Mouse (Mus musculus) 416B (cell line): Measurements from ENCODE around the gene Map3k6.

ENCODE experiments used
- DNase-seq: peaks from one replicate; pipeline ENCODE4 v3.0.0; 2011; ENCODE audit warnings: low read depth

Map3k6 gene

DNA sequence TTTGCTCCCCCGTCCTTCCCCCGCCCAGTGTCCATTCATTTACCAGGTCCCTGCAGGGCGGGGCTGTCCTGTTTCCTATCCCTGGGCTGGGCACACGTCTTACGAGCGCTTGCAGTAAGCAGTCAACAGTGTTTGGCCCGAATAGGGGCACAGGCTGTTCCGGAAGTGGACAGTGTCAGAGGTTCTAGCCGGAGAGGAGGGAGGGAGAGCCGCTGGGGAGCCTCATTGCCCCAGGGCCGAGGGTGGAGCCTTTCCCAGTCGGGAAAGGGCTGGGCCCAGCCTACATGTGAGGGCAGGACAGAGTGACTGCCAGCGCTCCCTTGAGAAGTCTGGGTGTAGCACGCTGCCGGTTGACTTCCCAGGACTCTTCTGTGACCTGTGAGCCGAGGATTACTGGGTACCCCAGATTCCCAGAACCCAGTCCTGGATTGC lies at the start of gene Map3k6:
TSS of gene Map3k6 (plus strand) at position 329 of the 432 bp plus-strand sequence.
- DNase-seq, result peak; percentile 90

DNA sequence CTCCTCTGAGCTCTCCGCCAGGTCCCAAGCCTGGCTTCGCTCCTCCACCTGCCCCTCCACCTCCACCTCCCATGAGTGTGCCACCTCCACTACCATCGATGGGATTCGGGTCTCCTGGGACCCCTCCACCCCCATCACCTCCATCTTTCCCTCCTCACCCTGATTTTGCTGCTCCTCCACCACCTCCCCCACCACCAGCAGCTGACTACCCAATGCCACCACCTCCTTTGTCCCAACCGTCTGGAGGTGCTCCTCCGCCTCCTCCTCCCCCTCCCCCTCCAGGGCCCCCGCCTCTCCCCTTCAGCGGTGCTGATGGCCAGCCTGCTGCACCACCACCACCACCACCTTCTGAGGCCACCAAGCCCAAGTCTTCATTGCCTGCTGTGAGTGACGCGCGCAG lies 46.1 kb upstream of the Map3k6 start:
- DNase-seq, result no peak

GRCm38 (mm10) chr4:133195014-133195413 lies 45.6 kb upstream of the Map3k6 start:
- DNase-seq, result no peak

GRCm38 (mm10) chr4:133196136-133196535 lies 44.5 kb upstream of the Map3k6 start:
- DNase-seq, result no peak

- DNase-seq, result no peak
Measured at GRCm38 (mm10) chr4:133196852-133197251, 43.8 kb upstream of the Map3k6 start.

GRCm38 (mm10) chr4:133197355-133197754 lies 43.3 kb upstream of the Map3k6 start:
- no peak for DNase-seq

GRCm38 (mm10) chr4:133197801-133198286 lies 42.8 kb upstream of the Map3k6 start:
- no peak for DNase-seq

- DNase-seq, result no peak
Measured at GRCm38 (mm10) chr4:133198337-133199180, 42.1 kb upstream of the Map3k6 start.

DNA sequence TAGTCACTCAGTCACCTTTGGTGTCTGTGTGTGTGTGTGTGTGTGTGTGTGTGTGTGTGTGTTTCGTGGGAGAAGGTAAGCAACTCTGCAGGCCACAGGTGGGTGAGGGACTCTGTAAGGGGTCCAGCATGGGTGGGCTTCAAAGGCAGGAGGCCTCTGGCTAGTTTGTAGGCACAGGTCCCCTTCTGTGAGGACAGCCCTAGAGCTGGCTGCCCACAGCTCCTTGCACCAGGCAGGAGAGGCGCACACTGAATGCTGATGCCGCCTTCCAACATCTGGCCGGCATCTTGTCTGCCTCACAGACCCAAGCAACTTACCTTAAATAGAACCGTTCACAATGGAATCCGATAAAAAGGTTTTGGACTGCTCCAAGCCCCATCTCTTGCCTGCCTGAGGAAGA lies 40.9 kb upstream of the Map3k6 start:
- DNase-seq, result no peak

DNA sequence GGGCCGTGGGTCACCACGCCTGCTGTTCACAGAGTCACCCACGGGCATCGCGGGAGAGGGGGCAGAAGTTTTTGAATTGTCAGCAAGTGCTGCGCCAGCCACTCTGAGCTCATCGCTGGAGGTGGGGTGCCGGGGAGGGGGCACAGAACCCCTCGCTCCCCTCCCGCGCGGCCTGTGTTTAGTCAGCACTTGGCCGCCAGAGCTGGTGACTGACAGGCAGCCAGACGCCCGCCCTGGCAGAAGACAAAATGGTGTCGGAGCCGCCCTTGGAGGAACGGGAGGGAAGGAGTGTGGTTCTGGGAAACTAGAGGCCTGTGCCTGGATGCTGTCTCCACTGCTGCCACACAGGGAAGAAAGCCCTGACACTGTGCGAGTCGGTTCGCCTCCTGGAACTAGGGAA lies 40.3 kb upstream of the Map3k6 start:
- no peak for DNase-seq

- peak; percentile 56 for DNase-seq
Measured at GRCm38 (mm10) chr4:133201006-133201771, 39.4 kb upstream of the Map3k6 start.

DNA sequence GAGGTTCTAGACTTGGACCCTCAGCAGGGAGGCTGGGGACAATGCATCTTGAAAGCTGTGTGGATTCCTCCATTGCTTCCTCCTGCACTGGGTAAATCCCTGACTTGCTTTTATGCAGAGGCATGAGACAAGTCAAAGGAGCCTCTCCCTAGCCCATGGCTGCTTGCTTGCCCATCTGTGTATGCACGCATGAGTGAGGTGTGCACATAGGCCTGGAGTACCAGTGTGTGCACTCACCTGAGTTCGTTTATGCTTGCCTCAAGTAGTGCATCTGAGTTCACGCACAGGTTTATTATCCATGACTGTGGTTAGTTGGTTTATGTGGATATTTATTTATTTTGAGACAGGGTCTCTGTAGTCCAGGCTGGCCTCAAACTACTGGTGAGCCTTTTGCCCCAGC lies 38.4 kb upstream of the Map3k6 start:
- DNase-seq, result no peak

DNA sequence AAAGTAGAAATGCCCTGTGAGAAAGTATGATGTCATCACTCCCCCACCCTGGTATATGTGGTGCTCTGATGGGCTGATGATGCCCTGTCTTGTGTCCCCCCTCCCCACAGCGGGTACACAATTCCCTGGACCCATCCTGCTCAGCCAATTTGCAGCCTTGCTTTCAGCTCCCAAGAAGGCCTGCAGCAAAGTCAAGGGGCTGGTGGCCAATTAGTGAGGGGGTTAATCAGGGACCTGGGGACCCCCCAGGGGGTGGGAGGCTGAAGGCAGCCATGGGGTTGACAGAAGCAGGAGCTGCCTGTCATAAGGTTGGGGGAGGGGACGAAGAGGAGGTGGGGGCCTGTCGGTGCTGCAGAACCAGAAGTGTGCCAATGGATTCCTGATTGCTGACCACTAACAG lies 37.0 kb upstream of the Map3k6 start:
- no peak for DNase-seq

DNA sequence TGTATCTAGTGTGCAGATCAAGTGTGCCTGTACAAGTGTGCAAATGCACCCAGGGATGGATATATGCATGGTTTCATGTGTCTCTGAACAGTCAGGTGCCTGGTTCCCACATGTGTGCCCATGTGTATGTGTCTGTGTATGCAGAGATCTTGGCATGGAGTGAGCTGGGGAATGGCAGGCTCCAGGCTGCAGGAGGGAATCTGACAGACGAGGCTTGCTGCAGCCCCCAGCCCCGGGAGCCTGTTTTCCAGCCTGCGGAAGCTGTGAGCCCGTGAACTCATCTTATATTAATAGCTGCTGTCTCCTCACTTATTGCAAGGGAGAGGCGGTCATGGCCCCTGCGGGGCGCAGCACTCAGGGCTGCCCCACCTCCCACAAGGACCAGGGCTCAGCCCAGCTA lies 36.2 kb upstream of the Map3k6 start:
- DNase-seq, result no peak

DNA sequence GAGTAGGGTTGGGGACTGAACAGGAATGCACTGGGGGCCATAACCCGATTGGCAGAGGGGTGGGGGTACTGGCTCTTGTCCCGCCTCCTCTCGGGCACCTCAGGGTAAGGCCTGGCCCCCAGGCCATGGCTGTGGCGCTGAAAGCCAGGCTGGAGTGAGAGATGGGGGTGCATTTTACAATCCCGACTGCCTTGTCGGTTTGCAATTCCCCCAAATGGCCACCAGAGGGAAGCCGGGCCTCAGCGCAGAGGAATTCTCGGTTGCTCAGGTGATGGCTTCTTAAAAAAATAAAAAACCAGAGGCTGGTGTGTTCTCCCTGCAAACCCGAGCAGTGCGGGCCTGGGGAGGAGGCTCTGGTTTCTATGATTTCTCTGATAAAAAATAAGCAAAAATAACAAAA lies 31.3 kb upstream of the Map3k6 start:
- peak; percentile 65 for DNase-seq

DNA sequence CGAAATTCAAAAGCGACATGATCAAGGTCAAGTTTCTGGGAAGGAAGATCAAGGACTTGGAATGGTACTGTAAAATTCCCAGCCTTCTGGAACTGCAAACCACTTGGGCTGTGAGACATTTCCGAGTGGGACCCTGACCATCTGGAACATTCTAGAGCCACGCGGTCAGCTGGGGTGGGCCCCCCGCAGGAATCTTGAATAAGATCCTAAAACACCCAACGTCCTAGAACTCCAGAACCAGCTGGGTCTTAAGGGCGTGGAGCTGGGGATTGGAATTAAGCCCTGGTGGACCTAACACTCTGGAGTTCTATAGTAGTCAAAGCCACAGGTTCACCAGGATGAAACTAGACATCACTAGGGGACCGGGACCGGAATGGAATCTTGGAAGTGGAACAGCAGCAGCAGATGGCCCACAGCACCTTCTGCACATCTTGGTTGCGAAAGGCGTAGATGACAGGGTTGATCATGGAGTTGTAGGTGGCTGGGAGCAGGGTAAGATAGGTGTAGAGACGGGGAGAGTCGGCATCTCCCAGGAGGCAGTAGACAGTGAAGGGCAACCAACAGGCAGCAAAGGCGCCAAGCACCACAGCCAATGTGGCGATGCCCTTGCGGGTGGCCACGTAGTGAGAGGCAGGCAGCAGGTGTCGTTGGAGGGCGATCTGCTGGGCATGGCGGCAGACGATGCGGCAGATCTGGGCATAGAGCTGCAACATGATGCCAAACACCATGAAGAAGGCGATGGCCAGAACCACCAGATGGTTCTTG lies 30.4 kb upstream of the Map3k6 start:
- no peak for DNase-seq

DNA sequence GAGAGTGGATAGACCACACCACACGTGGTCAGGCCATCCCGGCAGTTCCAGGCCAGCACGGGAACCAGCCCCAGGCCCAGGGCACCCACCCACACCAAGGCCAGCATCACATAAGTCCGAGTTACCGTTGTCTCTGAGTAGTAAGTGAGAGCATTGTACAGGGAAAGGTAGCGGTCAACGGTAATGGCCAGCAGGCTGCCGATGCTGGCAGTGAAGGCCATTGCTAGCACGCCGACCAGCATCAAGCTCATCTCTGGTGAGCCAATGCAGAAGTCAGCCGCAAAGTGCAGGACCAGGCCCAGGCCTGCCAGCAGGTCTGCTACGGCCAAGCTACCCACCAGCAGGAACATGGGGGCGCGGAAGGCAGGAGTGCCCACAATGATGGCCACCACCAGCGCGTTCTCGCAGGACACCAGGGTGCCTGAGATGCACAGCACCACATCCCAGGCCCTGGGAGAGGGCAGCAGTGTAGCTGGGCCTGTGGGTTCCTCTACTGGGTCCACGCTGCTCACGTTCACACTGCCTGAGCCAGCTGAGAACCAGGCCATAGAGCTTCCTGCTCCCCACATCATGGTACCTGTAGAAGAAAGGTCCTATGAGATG lies 29.7 kb upstream of the Map3k6 start:
- no peak for DNase-seq

DNA sequence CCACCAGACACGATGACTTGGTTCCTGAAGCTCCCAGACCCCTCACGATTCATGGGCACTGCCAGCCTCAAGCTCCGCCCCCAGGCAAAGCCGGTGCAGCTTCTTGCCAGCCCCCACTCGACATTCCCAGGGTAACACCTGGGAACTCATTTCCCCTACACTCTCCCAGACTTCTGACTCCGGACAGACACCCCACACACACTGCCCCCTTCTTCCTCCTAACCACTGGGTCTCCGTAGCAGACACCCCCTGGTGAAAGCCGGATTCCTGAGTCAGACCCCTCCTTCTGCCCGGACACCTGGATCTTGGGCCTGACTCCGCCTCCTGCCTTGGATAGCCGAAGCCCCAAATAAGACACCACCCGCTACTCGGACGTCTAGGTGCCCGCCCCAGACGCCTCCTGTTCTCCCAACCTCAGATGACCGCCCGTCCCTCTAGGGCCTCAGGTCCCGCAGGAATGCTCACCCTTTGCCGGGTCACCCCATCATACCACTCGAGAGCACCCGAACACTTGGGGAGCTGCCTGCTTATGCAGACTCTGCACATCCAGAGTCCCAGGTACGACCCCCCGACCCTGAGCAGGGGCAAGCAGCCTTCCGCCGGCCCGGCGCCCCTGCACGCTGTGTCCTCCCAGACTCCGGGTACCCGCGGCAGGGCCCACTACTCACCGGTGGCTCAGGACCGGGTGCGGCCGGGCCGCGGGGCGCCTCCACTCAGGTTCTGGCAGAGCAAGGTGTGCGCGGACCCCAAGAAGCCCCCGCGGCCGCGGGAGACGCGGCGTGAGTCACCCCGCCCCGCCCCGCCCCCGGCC lies 28.7 kb upstream of the Map3k6 start, which contains the start of the genes Cd164l2 and Gpr3:
TSS of gene Cd164l2 (plus strand) at position 381 of the 811 bp plus-strand sequence.
TSS of gene Gpr3 (minus strand) at position 786 of the 811 bp plus-strand sequence.
- DNase-seq, result no peak

DNA sequence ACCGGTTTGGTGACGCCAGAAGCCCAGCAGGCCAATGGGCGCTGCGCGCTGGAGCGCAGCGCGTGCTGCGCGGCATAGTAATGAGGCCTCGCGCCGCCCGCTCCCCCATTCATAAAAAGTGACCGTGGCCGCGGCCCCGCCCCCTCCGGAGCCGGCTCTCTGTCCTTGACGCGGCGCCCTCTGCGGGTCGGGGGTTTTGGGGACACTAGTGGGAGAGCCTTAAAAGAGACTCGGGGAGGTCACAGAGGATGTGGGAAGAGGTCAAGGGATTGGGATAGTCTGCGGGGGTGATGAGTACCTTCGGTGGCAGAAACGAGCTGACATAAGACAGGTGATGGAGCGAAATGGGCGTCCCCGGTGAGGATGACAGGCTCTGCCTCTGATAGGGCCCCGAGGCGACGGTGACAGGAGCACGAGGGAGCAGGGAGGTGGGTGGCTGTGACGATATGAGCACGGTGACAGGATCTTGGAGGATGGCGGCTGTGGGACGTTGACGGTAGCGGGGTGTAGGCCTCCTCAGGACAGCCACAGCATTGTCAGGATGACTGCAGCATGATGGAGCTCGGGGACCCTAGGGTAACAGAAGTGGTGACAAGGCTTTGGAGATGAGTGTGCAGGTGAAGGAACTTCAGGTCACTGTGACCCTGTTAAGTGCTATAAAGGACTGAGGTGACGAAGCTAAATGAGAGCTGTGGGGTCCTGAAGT lies 27.9 kb upstream of the Map3k6 start:
- DNase-seq, result peak; percentile 66

DNA sequence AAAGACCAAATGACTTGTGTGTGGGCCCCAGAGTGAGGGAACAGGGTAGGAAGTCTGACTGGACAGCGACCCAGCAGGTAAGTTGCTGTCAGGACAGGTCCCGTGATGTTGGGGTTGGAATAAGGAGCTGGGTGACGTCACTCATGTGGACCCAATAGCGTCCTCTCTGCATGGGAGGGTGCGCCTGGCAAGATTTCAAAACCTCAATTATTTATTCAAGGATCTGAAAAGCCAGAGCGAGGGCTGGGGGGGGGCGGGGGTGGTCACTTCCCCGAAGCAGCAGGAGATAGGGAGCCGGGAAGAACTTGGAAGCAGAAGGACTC lies 27.4 kb upstream of the Map3k6 start:
- DNase-seq, result no peak
